Comparison of ENCODE assay signal across 10 mouse cellular contexts in the genomic region with DNA sequence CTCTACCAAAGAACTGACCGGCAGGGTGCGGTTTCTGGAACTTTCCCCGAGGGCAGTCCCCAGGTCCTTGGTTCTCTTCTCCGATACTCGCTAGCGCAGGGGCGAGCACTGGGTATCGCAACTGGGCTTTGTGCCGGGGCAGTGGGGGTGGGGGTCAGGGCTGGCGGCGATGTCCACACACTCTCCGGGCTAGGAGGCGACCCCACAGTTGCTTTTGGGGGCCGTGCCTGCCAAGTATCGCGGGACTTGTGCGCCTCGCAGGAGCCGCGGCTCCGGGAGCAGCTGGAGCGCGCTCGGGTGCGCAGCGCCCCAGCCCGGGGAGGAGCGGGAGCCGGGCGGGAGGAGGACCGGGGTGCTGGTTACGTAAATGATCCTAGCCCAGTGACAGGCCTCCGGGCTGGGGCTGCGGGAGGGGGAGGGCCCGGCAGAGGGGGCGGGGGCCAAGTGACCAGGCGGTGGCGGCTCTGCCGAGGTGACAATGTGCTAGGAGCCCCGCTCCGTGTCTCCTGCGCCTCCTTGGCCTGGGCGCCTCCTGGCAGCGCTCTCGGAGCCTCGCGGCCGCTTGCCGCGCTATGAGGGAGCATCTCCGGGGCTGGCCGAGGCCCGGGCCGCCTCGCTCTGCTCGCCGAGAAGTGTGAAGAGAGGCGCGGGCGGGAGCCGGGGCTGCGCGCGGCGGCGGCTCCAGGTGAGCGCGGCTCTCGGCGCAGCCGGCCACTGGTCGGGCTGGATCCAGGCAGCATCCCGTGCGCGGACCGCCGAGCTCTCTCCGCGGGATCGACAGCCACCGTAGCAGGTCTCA. TPM values are rescaled to one million over a fixed set of nuclear protein-coding genes. Genes with fewer than 3 reads are reported as not detected.
A peak's percentile ranks its signal among the peaks of the same experiment; 100 is the strongest.
DNase-seq lines count a peak whose midpoint lies in the region; ATAC-seq lines count a peak whose summit lies in the region.
"Had no signal": no experiment of that assay in that cellular context is flagged by ENCODE, and none has a peak within 500 bp of the region (broad histone marks: within the 10 kb centered on the region; RNA-seq: fewer than 3 reads in every experiment).

A gene (plus strand): TSS at position 381 of the 799 bp plus-strand sequence.

- intact Hi-C loops in heart, postnatal 10 days (cut with DNase I): no loop called here

- DNase-seq in heart, postnatal 10 days: no peak
- DNase-seq in cerebellum, adult 9-11 months: peak; percentile 96
- DNase-seq in frontal cortex, postnatal 10 days (ENCODE audit: low spot score in 2 of 2): peak; percentile 73 to 76
- DNase-seq in left cerebral cortex, adult 18-20 months (ENCODE audit: low spot score in 2 of 2): peak; percentile 63 to 82
- DNase-seq in lung, postnatal 25 days (ENCODE audit: low spot score): peak; percentile 12
- DNase-seq in right cerebral cortex, postnatal 4 days: peak; percentile 74
- no peak for DNase-seq in spleen, postnatal 10 days (ENCODE audit: low spot score in 2 of 2)

- WGBS in heart, embryonic 16.5 days: under 1% methylated on average over 68 of the region's 81 CpGs

- no peak within 1 kb of the TSS for H3K27ac ChIP-seq in heart, embryonic 16.5 days (ENCODE audit: low read length)

- peak within 1 kb of the TSS; percentile 43 for H3K4me3 ChIP-seq in heart, embryonic 16.5 days (ENCODE audit: low read length)
- H3K4me3 ChIP-seq: myocyte had no signal

- no peak within 1 kb of the TSS for H3K9ac ChIP-seq in heart, embryonic 16.5 days (ENCODE audit: low read length)

- H3K4me2 ChIP-seq in heart, embryonic 16.5 days (ENCODE audit: low read depth, low read length): peak within 1 kb of the TSS; percentile 61

- ATAC-seq in heart, embryonic 16.5 days (replicated peaks; ENCODE audit: extremely low read depth, insufficient read depth, low FRiP score): peak; percentile 37; the same call in 1 of the 2 replicates
- ATAC-seq: Patski had no signal

- H3K27me3 ChIP-seq in heart, embryonic 16.5 days (ENCODE audit: control insufficient read depth, insufficient read depth, low read length): peaks cover 39% of the 10 kb centered on the region
- H3K27me3 ChIP-seq: Patski had no signal

- H3K36me3 ChIP-seq in heart, embryonic 16.5 days (ENCODE audit: control insufficient read depth, insufficient read depth): no peaks in the 10 kb centered on the region

- no peaks in the 10 kb centered on the region for H3K9me3 ChIP-seq in heart, embryonic 16.5 days (replicated peaks; ENCODE audit: control insufficient read depth, low read length)

- no peaks in the 10 kb centered on the region for H3K4me1 ChIP-seq in heart, embryonic 16.5 days (ENCODE audit: control insufficient read depth, insufficient read depth, low read length)

RNA-seq across cellular contexts. Expression of the gene that starts here (rescaled TPM):
- 0.09 TPM in 1 of 2 replicates, not detected in the other for polyA plus RNA-seq in heart, embryonic 16.5 days (2015; fragmentation: Nextera tagmentation; extraction: Ambion mirVana)
- total RNA-seq in heart, postnatal 10 days (2021): not detected
- total RNA-seq in left cerebral cortex, adult 18-20 months (2021): 10 to 100 TPM; 39.2 to 46.0 TPM
- polyA plus RNA-seq: myocyte, Patski had no signal

Comparison
In these comparisons a context has a peak if more than half of its experiments do, and no peak if none do; other contexts are left out.
1. RNA of the gene that starts here (total RNA-seq): 39.2 to 46.0 TPM in left cerebral cortex, adult 18-20 months; not detected in heart, postnatal 10 days; every median in the first group is over 10 times any median in the second.
2. Peak in ATAC-seq, H3K4me3 ChIP-seq and H3K4me2 ChIP-seq in heart, embryonic 16.5 days; RNA of the gene not detected or under 1 TPM.
3. DNase-seq: peak in cerebellum, adult 9-11 months (single experiment), frontal cortex, postnatal 10 days (2 of 2), left cerebral cortex, adult 18-20 months (2 of 2), lung, postnatal 25 days (single experiment) and right cerebral cortex, postnatal 4 days (single experiment); none in heart, postnatal 10 days (0 of 2) and spleen, postnatal 10 days (0 of 2).